Mouse (Mus musculus): ENCODE measurements around the gene Klk1b5. TPM values are rescaled to one million over a fixed set of nuclear protein-coding genes. Genes with fewer than 3 reads are reported as not detected.
"Not testable (repeated sequence)": the region's sequence is repeated elsewhere in the genome, so short reads cannot be mapped to it uniquely, and the experiment has no call there.

Gene Klk1b5
- not detected in 2 replicates for polyA plus RNA-seq (2014; fragmentation: Nextera tagmentation; extraction: Ambion mirVana)

DNA sequence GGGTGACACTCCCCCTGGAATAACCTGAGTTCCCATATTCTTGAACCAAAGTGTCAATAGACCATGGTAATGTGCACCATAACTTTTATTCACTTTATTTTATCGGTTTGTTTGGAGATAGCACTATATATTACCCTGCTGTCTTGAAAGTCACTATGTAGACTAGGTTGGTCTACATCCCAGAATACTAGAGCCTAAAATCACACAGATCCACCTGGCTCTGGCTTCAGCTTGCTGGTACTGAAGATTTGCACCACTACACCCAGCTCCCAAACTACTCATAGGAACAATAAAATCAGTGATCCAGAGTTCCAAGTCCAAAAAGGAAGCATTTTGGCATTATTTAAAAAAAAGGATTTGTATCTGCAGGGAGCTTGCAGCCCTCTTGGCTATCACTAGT is at the start of gene Klk1b5:
Gene Klk1b5 (plus strand): TSS at position 301 of the 400 bp plus-strand sequence.
- no peaks in the 10 kb centered on the region for H3K9me3 ChIP-seq (ENCODE audit: control insufficient read depth, low read depth, low read length)
- no peak within 1 kb of the TSS for H3K27ac ChIP-seq (ENCODE audit: low read length)
- H3K27me3 ChIP-seq (ENCODE audit: control insufficient read depth, insufficient read depth, low read length) = no peaks in the 10 kb centered on the region
- H3K9ac ChIP-seq (replicated peaks; ENCODE audit: low read depth, low read length) = no peak within 1 kb of the TSS
- no peak within 1 kb of the TSS for H3K4me2 ChIP-seq (replicated peaks; ENCODE audit: low read depth, low read length)
- H3K4me1 ChIP-seq (ENCODE audit: control insufficient read depth, insufficient read depth, low read length) = no peaks in the 10 kb centered on the region
- no peaks in the 10 kb centered on the region for H3K36me3 ChIP-seq (ENCODE audit: control insufficient read depth, insufficient read depth, low read length)
- H3K4me3 ChIP-seq (ENCODE audit: low read depth, low read length) = no peak within 1 kb of the TSS
- ATAC-seq (ENCODE audit: insufficient number of reproducible peaks, insufficient read depth, low FRiP score, low read depth) = no peak
- WGBS = 77% methylated on average over 1 of the region's 1 CpGs

DNA sequence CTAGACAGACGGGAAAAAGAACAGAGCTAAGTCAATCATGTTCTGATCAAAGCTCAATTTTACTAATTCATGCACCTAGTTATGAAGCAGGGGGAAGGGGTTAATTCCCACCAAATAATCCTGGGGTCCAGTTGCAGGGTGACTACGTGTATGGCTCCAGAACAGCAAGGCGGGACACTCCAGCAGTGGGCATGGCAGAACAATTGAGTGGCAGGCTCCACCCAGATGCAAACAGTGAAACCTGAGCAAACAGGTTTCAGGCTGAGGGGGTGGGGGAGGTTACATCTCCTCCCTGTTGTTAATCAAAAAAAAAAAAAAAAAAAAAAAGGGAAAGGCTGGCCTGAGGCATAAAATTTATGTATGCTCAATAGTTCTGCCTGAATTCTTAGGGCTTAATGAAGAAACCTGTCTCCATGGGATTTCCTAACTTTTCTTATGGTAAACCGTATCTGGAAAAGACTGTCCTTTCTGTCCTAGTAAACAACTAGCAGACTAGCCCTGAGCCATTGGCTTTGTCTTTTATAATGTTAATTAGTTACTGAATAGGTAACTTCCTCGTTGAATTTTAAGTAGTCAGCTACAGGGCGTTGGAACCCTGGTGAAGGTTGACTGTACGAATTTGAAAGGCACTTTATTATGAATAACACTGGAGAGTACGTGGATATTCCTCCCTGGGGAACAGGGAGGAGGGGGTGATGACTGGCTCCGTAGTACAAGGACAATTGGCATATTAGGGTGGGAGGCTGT is 36.3 kb upstream of the Klk1b5 start:
- Histone ChIP-seq H3K9ac (replicated peaks; ENCODE audit: low read depth, low read length) (no peak overlapping the region), H3K4me3 (ENCODE audit: low read depth, low read length) (no peak overlapping the region), H3K4me1 (ENCODE audit: control insufficient read depth, insufficient read depth, low read length) (no peaks in the 10 kb centered on the region), H3K9me3 (ENCODE audit: control insufficient read depth, low read depth, low read length) (no peaks in the 10 kb centered on the region), H3K36me3 (ENCODE audit: control insufficient read depth, insufficient read depth, low read length) (no peaks in the 10 kb centered on the region), H3K4me2 (replicated peaks; ENCODE audit: low read depth, low read length) (no peak overlapping the region), H3K27ac (ENCODE audit: low read length) (no peak overlapping the region; the same call in 1 of the 2 replicates), H3K27me3 (ENCODE audit: control insufficient read depth, insufficient read depth, low read length) (no peaks in the 10 kb centered on the region)
- WGBS = 60% methylated on average over 9 of the region's 9 CpGs
- no peak for ATAC-seq (ENCODE audit: insufficient number of reproducible peaks, insufficient read depth, low FRiP score, low read depth)

DNA sequence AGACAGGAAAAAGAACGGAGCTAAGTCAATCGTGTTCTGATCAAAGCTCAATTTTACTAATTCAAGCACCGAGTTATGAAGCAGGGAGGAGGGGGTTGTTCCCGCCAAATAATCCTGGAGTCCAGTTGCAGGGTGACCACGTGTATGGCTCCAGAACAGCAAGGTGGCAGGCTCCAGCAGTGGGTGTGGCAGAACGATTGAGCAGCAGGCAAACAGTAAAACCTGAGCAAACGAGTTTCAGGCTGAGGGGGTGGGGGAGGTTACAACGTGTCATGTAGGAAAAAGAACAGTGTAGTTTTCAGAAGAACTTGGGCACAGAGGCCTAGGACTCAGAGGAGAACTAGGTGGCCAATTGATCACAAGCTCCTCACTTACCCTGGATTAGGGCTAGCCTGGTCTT is 29.2 kb upstream of the Klk1b5 start:
- H3K4me1 ChIP-seq (ENCODE audit: control insufficient read depth, insufficient read depth, low read length); H3K4me3 ChIP-seq (ENCODE audit: low read depth, low read length); H3K36me3 ChIP-seq (ENCODE audit: control insufficient read depth, insufficient read depth, low read length); H3K27ac ChIP-seq (ENCODE audit: low read length); H3K9ac ChIP-seq (replicated peaks; ENCODE audit: low read depth, low read length); H3K9me3 ChIP-seq (ENCODE audit: control insufficient read depth, low read depth, low read length); H3K27me3 ChIP-seq (ENCODE audit: control insufficient read depth, insufficient read depth, low read length); H3K4me2 ChIP-seq (replicated peaks; ENCODE audit: low read depth, low read length): not testable (repeated sequence)
- ATAC-seq (ENCODE audit: insufficient number of reproducible peaks, insufficient read depth, low FRiP score, low read depth) = peak; percentile 79
- WGBS = 54% methylated on average over 8 of the region's 8 CpGs

DNA sequence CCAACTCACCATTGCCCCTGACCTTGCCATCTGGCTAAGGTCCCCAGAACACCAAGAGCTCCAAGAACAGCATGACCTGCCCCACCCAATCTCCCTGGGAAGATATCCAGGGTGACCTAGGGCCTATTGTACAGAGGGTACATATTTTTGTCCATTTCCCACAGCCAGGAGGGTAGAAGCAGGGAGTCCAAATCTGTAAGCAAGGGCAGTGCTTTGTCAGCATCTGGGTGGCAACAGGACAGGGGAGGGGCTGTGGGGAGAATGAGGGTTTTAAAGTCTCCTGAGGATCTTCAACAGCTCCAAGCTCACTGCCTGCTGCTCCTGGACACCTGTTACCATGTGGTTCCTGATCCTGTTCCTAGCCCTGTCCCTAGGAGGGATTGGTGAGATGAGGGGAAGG is 27.8 kb upstream of the Klk1b5 start, which contains the start of gene Klk1b24:
Gene Klk1b24 (plus strand): TSS at position 301 of the 400 bp plus-strand sequence.
- H3K27me3 ChIP-seq (ENCODE audit: control insufficient read depth, insufficient read depth, low read length); H3K27ac ChIP-seq (ENCODE audit: low read length); H3K9me3 ChIP-seq (ENCODE audit: control insufficient read depth, low read depth, low read length); H3K9ac ChIP-seq (replicated peaks; ENCODE audit: low read depth, low read length); H3K36me3 ChIP-seq (ENCODE audit: control insufficient read depth, insufficient read depth, low read length); H3K4me3 ChIP-seq (ENCODE audit: low read depth, low read length); H3K4me1 ChIP-seq (ENCODE audit: control insufficient read depth, insufficient read depth, low read length); H3K4me2 ChIP-seq (replicated peaks; ENCODE audit: low read depth, low read length); ATAC-seq (ENCODE audit: insufficient number of reproducible peaks, insufficient read depth, low FRiP score, low read depth): not testable (repeated sequence)

DNA sequence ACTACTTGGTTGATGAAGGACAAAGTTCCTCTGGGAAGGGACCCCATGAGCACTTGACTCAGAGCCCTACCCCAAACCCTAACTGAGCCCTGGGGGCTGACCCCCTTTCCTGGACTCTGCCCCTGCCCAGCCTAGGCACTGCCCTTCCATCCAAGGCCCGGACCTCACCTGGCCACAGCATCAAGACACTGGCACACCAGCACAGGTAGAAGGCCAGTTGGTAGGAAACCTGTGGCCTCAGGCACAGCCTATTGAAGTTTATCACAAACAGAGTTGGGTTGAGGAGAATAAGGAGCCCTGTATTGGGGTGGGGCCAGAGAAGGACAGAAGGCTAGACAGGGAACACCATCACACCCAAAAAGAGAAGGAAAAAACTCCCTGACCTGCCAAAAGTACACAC is 22.3 kb upstream of the Klk1b5 start:
- not testable (repeated sequence) for H3K9me3 ChIP-seq (ENCODE audit: control insufficient read depth, low read depth, low read length); H3K4me2 ChIP-seq (replicated peaks; ENCODE audit: low read depth, low read length); H3K4me3 ChIP-seq (ENCODE audit: low read depth, low read length); H3K27me3 ChIP-seq (ENCODE audit: control insufficient read depth, insufficient read depth, low read length); ATAC-seq (ENCODE audit: insufficient number of reproducible peaks, insufficient read depth, low FRiP score, low read depth); H3K9ac ChIP-seq (replicated peaks; ENCODE audit: low read depth, low read length); H3K4me1 ChIP-seq (ENCODE audit: control insufficient read depth, insufficient read depth, low read length); H3K27ac ChIP-seq (ENCODE audit: low read length); H3K36me3 ChIP-seq (ENCODE audit: control insufficient read depth, insufficient read depth, low read length)
- WGBS = 75% methylated on average over 1 of the region's 1 CpGs

DNA sequence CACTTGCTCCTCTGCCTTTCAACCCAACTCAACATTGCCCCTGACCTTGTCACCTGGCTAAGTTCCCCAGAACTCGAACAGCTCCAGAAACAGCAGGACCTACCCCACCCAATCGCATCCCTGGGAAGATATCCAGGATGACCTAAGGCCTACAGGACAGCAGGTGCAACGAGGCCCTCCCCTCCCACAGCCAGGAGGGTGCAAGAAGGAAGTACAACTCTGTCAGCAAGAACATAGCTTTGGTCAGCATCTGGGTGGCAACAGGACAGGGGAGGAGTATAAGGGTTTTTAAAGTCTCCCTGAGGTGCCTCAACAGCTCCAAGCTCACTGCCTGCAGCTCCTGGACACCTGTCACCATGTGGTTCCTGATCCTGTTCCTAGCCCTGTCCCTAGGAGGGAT is 17.9 kb upstream of the Klk1b5 start, which contains the start of gene Klk1b3:
Gene Klk1b3 (plus strand): TSS at position 301 of the 400 bp plus-strand sequence.
- no peak for ATAC-seq (ENCODE audit: insufficient number of reproducible peaks, insufficient read depth, low FRiP score, low read depth)
- no peaks in the 10 kb centered on the region for H3K9me3 ChIP-seq (ENCODE audit: control insufficient read depth, low read depth, low read length)
- no peaks in the 10 kb centered on the region for H3K27me3 ChIP-seq (ENCODE audit: control insufficient read depth, insufficient read depth, low read length)

DNA sequence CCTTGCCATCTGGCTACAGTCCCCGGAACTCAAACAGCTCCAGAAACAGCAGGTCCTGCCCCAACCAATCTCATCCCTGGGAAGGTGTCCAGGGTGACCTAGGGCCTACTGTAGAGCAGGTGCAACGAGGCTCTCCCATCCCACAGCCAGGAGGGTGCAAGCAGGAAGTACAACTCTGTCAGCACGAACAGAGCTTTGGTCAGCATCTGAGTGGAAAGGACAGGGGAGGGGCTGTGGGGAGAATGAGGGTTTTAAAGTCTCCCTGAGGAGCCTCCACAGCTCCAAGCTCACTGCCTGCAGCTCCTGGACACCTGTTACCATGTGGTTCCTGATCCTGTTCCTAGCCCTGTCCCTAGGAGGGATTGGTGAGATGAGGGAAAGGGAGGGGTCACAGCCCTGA is 8.6 kb upstream of the Klk1b5 start, which contains the start of gene Klk1b4:
Gene Klk1b4 (plus strand): TSS at position 301 of the 400 bp plus-strand sequence.
- not testable (repeated sequence) for H3K27me3 ChIP-seq (ENCODE audit: control insufficient read depth, insufficient read depth, low read length); H3K9me3 ChIP-seq (ENCODE audit: control insufficient read depth, low read depth, low read length); H3K9ac ChIP-seq (replicated peaks; ENCODE audit: low read depth, low read length); H3K4me2 ChIP-seq (replicated peaks; ENCODE audit: low read depth, low read length); H3K4me1 ChIP-seq (ENCODE audit: control insufficient read depth, insufficient read depth, low read length); H3K4me3 ChIP-seq (ENCODE audit: low read depth, low read length); H3K27ac ChIP-seq (ENCODE audit: low read length); H3K36me3 ChIP-seq (ENCODE audit: control insufficient read depth, insufficient read depth, low read length); ATAC-seq (ENCODE audit: insufficient number of reproducible peaks, insufficient read depth, low FRiP score, low read depth)
- WGBS = 32% methylated on average over 3 of the region's 3 CpGs

More for the DNA sequence above, 17.9 kb upstream of the Klk1b5 start, which contains the start of gene Klk1b3:
- H3K4me3 ChIP-seq (ENCODE audit: low read depth, low read length) = no peak within 1 kb of the TSS
- no peaks in the 10 kb centered on the region for H3K36me3 ChIP-seq (ENCODE audit: control insufficient read depth, insufficient read depth, low read length)
- WGBS = 72% methylated on average over 3 of the region's 3 CpGs
- no peak within 1 kb of the TSS for H3K4me2 ChIP-seq (replicated peaks; ENCODE audit: low read depth, low read length)
- H3K9ac ChIP-seq (replicated peaks; ENCODE audit: low read depth, low read length) = no peak within 1 kb of the TSS
- no peaks in the 10 kb centered on the region for H3K4me1 ChIP-seq (ENCODE audit: control insufficient read depth, insufficient read depth, low read length)
- H3K27ac ChIP-seq (ENCODE audit: low read length) = no peak within 1 kb of the TSS

DNA sequence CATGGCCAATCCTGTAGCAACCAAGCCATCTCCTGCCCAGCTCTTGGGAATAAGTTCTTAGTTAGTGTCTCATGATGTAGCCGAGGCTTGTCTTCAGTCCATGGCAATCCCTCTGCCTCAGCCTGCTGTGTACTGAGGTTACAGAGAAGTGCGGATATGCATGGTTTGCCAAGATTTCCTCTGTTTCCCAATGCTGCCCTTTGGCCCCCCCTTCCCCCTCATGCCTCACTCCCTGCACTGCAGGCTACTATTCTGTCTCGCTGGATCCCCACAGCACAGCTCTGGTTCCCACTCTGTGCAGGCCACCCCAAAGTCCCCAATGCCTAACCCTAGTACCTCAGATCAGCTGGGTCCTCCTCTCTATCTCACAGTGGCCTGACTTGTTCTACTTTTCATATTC is 7.4 kb upstream of the Klk1b5 start:
- no peak overlapping the region for H3K4me2 ChIP-seq (replicated peaks; ENCODE audit: low read depth, low read length)
- H3K9ac ChIP-seq (replicated peaks; ENCODE audit: low read depth, low read length) = no peak overlapping the region
- H3K4me1 ChIP-seq (ENCODE audit: control insufficient read depth, insufficient read depth, low read length) = no peaks in the 10 kb centered on the region
- no peaks in the 10 kb centered on the region for H3K9me3 ChIP-seq (ENCODE audit: control insufficient read depth, low read depth, low read length)
- H3K27me3 ChIP-seq (ENCODE audit: control insufficient read depth, insufficient read depth, low read length) = no peaks in the 10 kb centered on the region
- H3K27ac ChIP-seq (ENCODE audit: low read length) = no peak overlapping the region
- no peaks in the 10 kb centered on the region for H3K36me3 ChIP-seq (ENCODE audit: control insufficient read depth, insufficient read depth, low read length)
- no peak for ATAC-seq (ENCODE audit: insufficient number of reproducible peaks, insufficient read depth, low FRiP score, low read depth)
- no peak overlapping the region for H3K4me3 ChIP-seq (ENCODE audit: low read depth, low read length)
- 69% methylated on average over 3 of the region's 3 CpGs for WGBS

DNA sequence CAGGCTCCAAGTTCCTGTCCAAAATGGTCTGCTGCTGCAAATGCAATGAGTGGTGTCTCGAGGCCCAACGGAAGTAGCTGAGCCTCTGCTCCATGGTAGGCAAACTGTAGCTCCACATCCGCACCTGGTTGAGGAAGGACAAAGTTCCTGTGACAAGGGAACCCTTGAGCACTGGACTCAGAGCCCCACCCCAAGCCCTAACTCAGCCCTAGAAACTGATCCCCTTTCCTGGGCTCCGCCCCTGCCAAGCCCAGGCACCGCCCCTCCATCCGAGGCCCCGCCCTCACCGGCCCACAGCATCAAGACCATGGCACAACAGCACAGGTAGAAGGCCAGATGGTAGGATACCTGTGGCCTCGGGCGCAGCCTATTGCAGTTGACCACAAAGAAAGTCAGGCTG is 5.9 kb downstream of the Klk1b5 start:
- 66% methylated on average over 8 of the region's 10 CpGs for WGBS
- H3K36me3 ChIP-seq (ENCODE audit: control insufficient read depth, insufficient read depth, low read length); H3K4me1 ChIP-seq (ENCODE audit: control insufficient read depth, insufficient read depth, low read length); H3K27me3 ChIP-seq (ENCODE audit: control insufficient read depth, insufficient read depth, low read length); H3K27ac ChIP-seq (ENCODE audit: low read length); H3K4me2 ChIP-seq (replicated peaks; ENCODE audit: low read depth, low read length); H3K4me3 ChIP-seq (ENCODE audit: low read depth, low read length); H3K9ac ChIP-seq (replicated peaks; ENCODE audit: low read depth, low read length); H3K9me3 ChIP-seq (ENCODE audit: control insufficient read depth, low read depth, low read length): not testable (repeated sequence)
- ATAC-seq (ENCODE audit: insufficient number of reproducible peaks, insufficient read depth, low FRiP score, low read depth) = 0 out of 2 replicates have a peak, but pooled peaks have one; percentile 6

Measured in stomach, embryonic 14.5 days (tissue).